Mouse (Mus musculus): ENCODE data around the gene Olfr1475. TPM values are rescaled to one million over a fixed set of nuclear protein-coding genes. Genes with fewer than 3 reads are reported as not detected.
"Not testable (repeated sequence)": the region's sequence is repeated elsewhere in the genome, so short reads cannot be mapped to it uniquely, and the experiment has no call there.

Gene Olfr1475
- not detected in 2 replicates for polyA plus RNA-seq (2015; fragmentation: Nextera tagmentation; extraction: Ambion mirVana)

DNA sequence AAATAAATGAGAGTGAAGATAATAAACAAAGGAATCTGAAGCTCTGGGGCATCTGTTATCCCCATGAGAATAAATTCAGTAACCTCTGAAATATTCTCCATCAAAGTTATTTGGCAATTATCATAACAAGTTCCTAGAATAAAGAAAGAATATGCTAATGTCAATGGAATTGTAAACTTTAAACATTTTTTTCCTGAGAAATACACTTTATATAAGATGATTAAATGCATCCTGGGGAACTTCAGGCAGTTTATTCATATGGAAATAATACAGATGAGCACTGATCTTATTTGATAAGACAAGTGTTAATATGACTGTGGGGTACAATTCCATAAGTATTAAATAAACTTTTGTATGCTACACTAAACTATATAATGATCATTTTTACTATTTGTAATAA lies at the start of gene Olfr1475:
Gene Olfr1475, minus strand, starts transcription at position 101 of the 400 bp plus-strand sequence.
- Histone ChIP-seq H3K27me3 (no peaks in the 10 kb centered on the region), H3K27ac (no peak within 1 kb of the TSS), H3K9ac (no peak within 1 kb of the TSS), H3K4me2 (no peak within 1 kb of the TSS), H3K4me1 (replicated peaks) (no peaks in the 10 kb centered on the region), H3K4me3 (no peak within 1 kb of the TSS), H3K9me3 (replicated peaks) (no peaks in the 10 kb centered on the region), H3K36me3 (no peaks in the 10 kb centered on the region)
- ATAC-seq (replicated peaks; ENCODE audit: insufficient number of reproducible peaks, insufficient read depth, low FRiP score, low read depth) = no peak

DNA sequence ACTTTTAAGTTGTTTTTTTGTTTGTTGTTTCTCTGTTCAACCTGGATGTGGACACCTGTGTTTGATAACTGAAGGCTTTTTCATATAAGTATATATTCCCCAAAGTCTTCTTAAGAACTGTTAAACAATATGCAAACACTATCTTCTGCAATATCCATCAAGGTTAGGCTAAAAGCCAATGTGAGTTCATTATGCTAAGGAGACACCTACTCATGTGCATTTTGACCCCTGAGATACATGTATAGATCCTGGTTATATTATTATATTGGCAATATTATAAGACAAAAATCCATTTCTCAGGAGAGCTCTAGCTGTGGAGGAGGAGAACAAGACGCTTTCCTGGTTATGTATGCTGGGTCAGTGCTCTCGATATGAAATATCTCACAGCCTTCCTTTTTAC lies 47.6 kb upstream of the Olfr1475 start, which contains the start of gene Olfr1480:
Gene Olfr1480, plus strand, starts transcription at position 301 of the 400 bp plus-strand sequence.
- ATAC-seq (replicated peaks; ENCODE audit: insufficient number of reproducible peaks, insufficient read depth, low FRiP score, low read depth) = no peak
- H3K9ac ChIP-seq = no peak within 1 kb of the TSS
- H3K27me3 ChIP-seq = no peaks in the 10 kb centered on the region
- H3K27ac ChIP-seq = no peak within 1 kb of the TSS
- H3K4me2 ChIP-seq = no peak within 1 kb of the TSS
- no peak within 1 kb of the TSS for H3K4me3 ChIP-seq
- H3K9me3 ChIP-seq (replicated peaks) = no peaks in the 10 kb centered on the region
- WGBS = 61% methylated on average over 2 of the region's 2 CpGs
- H3K36me3 ChIP-seq = no peaks in the 10 kb centered on the region
- no peaks in the 10 kb centered on the region for H3K4me1 ChIP-seq (replicated peaks)

DNA sequence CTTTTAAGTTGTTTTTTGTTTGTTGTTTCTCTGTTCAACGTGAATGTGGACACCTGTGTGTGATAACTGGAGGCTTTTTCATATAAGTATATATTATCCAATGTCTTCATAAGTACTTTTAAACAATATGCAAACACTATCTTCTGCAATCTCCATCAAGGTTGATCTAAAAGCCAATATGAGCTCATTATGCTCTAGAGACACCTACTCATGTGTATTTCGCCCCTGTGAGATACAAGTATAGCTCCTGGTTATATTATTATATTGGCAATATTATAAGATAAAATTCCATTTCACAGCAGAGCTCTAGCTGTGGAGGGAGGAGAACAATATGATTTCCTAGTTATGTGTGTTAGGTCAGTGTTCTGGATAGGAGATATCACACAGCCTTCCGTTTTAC lies 20.2 kb upstream of the Olfr1475 start, which contains the start of gene Olfr1477:
Gene Olfr1477, plus strand, starts transcription at position 301 of the 400 bp plus-strand sequence.
- Histone ChIP-seq H3K36me3 (no peaks in the 10 kb centered on the region), H3K9ac (no peak within 1 kb of the TSS), H3K4me3 (no peak within 1 kb of the TSS), H3K4me2 (no peak within 1 kb of the TSS), H3K4me1 (replicated peaks) (no peaks in the 10 kb centered on the region), H3K9me3 (replicated peaks) (no peaks in the 10 kb centered on the region; the same call in 1 of the 2 replicates), H3K27me3 (no peaks in the 10 kb centered on the region), H3K27ac (no peak within 1 kb of the TSS)
- WGBS = 60% methylated on average over 3 of the region's 3 CpGs
- no peak for ATAC-seq (replicated peaks; ENCODE audit: insufficient number of reproducible peaks, insufficient read depth, low FRiP score, low read depth)

DNA sequence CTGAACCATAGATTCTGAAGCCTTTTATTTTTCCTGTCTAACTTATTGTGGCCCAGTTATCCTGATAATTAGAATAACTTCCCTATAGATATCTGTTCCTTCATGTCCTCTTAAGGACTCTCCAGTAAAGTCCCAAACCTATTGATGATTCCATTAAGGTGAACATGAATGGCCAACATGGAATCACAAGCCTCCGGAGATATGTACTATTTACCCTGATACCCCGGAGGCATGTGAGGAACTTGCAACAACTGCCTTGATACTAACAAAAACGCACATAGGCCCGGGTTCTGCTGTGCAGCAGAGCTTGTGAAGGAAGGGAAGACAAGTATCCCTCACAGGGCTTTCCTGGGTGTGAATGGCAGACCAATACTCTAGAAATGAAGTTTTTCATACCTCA lies 10.7 kb downstream of the Olfr1475 start, which contains the start of gene Olfr1474:
Gene Olfr1474, plus strand, starts transcription at position 301 of the 400 bp plus-strand sequence.
- H3K4me3 ChIP-seq; H3K9me3 ChIP-seq (replicated peaks); H3K27ac ChIP-seq; H3K36me3 ChIP-seq; H3K27me3 ChIP-seq; H3K4me2 ChIP-seq; H3K4me1 ChIP-seq (replicated peaks); H3K9ac ChIP-seq; ATAC-seq (replicated peaks; ENCODE audit: insufficient number of reproducible peaks, insufficient read depth, low FRiP score, low read depth): not testable (repeated sequence)
- 72% methylated on average over 4 of the region's 4 CpGs for WGBS

DNA sequence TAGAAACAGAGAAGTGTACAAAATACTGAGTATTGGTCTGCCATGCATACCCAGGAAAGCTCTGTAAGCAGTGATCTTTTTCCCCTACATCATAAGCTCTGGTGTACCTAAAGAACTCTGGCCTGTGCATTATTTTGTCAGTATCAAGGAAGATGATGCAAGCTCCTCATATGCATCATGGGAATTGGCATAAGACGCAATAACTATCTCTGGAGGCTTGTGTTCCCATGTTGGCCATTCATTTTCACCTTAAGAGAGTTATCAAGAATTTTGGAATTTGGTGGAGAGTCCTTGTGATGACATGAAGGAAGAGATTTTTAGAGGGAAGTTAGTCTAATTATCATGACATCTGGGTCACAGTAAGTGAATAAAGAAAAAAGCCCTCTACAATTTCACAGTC lies 24.0 kb downstream of the Olfr1475 start, which contains the start of gene Olfr1472:
Gene Olfr1472, minus strand, starts transcription at position 101 of the 400 bp plus-strand sequence.
- 0 out of 2 replicates have a peak, but pooled peaks cover 4% of the 10 kb centered on the region for H3K9me3 ChIP-seq (replicated peaks)
- H3K4me2 ChIP-seq = no peak within 1 kb of the TSS
- no peak within 1 kb of the TSS for H3K27ac ChIP-seq
- ATAC-seq (replicated peaks; ENCODE audit: insufficient number of reproducible peaks, insufficient read depth, low FRiP score, low read depth) = no peak
- no peaks in the 10 kb centered on the region for H3K27me3 ChIP-seq
- no peak within 1 kb of the TSS for H3K9ac ChIP-seq
- 70% methylated on average over 1 of the region's 1 CpGs for WGBS
- no peaks in the 10 kb centered on the region for H3K4me1 ChIP-seq (replicated peaks)
- H3K4me3 ChIP-seq = no peak within 1 kb of the TSS
- H3K36me3 ChIP-seq = no peaks in the 10 kb centered on the region

DNA sequence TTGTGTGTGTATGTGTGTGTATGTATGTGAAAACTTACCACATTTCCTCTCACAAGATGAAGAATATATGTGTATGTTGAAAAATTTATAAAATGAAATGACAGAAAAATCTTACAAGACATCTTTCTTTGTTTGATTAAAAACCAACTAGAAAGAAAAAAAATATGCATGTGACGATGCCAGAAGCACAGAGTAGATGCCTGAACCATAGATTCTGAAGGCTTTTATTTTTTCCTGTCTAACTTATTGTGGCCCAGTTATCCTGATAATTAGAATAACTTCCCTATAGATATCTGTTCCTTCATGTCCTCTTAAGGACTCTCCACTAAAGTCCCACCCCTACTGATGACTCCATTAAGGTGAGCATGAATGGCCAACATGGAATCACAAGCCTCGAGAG lies 36.9 kb downstream of the Olfr1475 start, which contains the start of gene Olfr1471:
Gene Olfr1471, plus strand, starts transcription at position 301 of the 400 bp plus-strand sequence.
- H3K27ac ChIP-seq; H3K9me3 ChIP-seq (replicated peaks); H3K36me3 ChIP-seq; H3K9ac ChIP-seq; ATAC-seq (replicated peaks; ENCODE audit: insufficient number of reproducible peaks, insufficient read depth, low FRiP score, low read depth); H3K4me2 ChIP-seq; H3K4me1 ChIP-seq (replicated peaks); H3K27me3 ChIP-seq; H3K4me3 ChIP-seq: not testable (repeated sequence)
- 69% methylated on average over 2 of the region's 2 CpGs for WGBS

Other genes with a start within 250 kb of the Olfr1475 start
- gene Olfr1463, start 248.9 kb downstream of the Olfr1475 start, polyA plus RNA-seq (2015; fragmentation: Nextera tagmentation; extraction: Ambion mirVana) = not detected in 2 replicates
- gene Olfr1465, start 164.7 kb downstream of the Olfr1475 start, polyA plus RNA-seq (2015; fragmentation: Nextera tagmentation; extraction: Ambion mirVana) = not detected in 2 replicates
- gene Olfr1466, start 141.3 kb downstream of the Olfr1475 start, polyA plus RNA-seq (2015; fragmentation: Nextera tagmentation; extraction: Ambion mirVana) = not detected in 2 replicates
- not detected in 2 replicates for gene Olfr1467, start 118.0 kb downstream of the Olfr1475 start, polyA plus RNA-seq (2015; fragmentation: Nextera tagmentation; extraction: Ambion mirVana)
- gene Olfr1469, start 72.3 kb downstream of the Olfr1475 start, polyA plus RNA-seq (2015; fragmentation: Nextera tagmentation; extraction: Ambion mirVana) = not detected in 2 replicates
- gene Olfr1471, start 36.8 kb downstream of the Olfr1475 start, polyA plus RNA-seq (2015; fragmentation: Nextera tagmentation; extraction: Ambion mirVana) = not detected in 2 replicates
- not detected in 2 replicates for gene Olfr1472, start 24.1 kb downstream of the Olfr1475 start, polyA plus RNA-seq (2015; fragmentation: Nextera tagmentation; extraction: Ambion mirVana)
- gene Olfr1474, start 10.6 kb downstream of the Olfr1475 start, polyA plus RNA-seq (2015; fragmentation: Nextera tagmentation; extraction: Ambion mirVana) = not detected in 2 replicates
- gene Olfr1477, start 20.4 kb upstream of the Olfr1475 start, polyA plus RNA-seq (2015; fragmentation: Nextera tagmentation; extraction: Ambion mirVana) = not detected in 2 replicates
- gene Olfr1480, start 47.7 kb upstream of the Olfr1475 start, polyA plus RNA-seq (2015; fragmentation: Nextera tagmentation; extraction: Ambion mirVana) = not detected in 2 replicates
- gene Olfr1484, start 103.3 kb upstream of the Olfr1475 start, polyA plus RNA-seq (2015; fragmentation: Nextera tagmentation; extraction: Ambion mirVana) = not detected in 2 replicates
- gene Olfr1487, start 137.2 kb upstream of the Olfr1475 start, polyA plus RNA-seq (2015; fragmentation: Nextera tagmentation; extraction: Ambion mirVana) = not detected in 2 replicates
- gene Olfr1489, start 151.4 kb upstream of the Olfr1475 start, polyA plus RNA-seq (2015; fragmentation: Nextera tagmentation; extraction: Ambion mirVana) = not detected in 2 replicates
- gene Olfr1490, start 170.9 kb upstream of the Olfr1475 start, polyA plus RNA-seq (2015; fragmentation: Nextera tagmentation; extraction: Ambion mirVana) = not detected in 2 replicates
- gene Olfr1491, start 217.1 kb upstream of the Olfr1475 start, polyA plus RNA-seq (2015; fragmentation: Nextera tagmentation; extraction: Ambion mirVana) = not detected in 2 replicates
- not detected in 2 replicates for gene Olfr1493-ps1, start 243.1 kb upstream of the Olfr1475 start, polyA plus RNA-seq (2015; fragmentation: Nextera tagmentation; extraction: Ambion mirVana)